Mouse (Mus musculus) hindbrain, embryonic 12.5 days (tissue): ENCODE measurements around the gene S100a6. TPM values are rescaled to one million over a fixed set of nuclear protein-coding genes. Genes with fewer than 3 reads are reported as not detected.

Experiments used
- ATAC-seq: fragments of 200-750 bp; cut with Nextera tagmentation; 2 replicates; pipeline ENCODE4 v1.8.0; 2017; ENCODE audit warnings: moderate TSS enrichment; ENCODE audit not compliant: low FRiP score
- H3K27ac ChIP-seq: fragments of 300-500 bp; sonication (generic); 2 replicates; pipeline ENCODE4 v1.5.1; 2016; ENCODE audit warnings: mild to moderate bottlenecking
- H3K27me3 ChIP-seq: fragments of 300-500 bp; sonication (generic); 2 replicates; pipeline ENCODE4 v1.6.1; 2016; ENCODE audit warnings: mild to moderate bottlenecking
- H3K36me3 ChIP-seq: fragments of 300-500 bp; sonication (generic); 2 replicates; pipeline ENCODE4 v1.6.1; 2016; ENCODE audit warnings: mild to moderate bottlenecking
- H3K4me1 ChIP-seq: fragments of 300-500 bp; sonication (generic); 2 replicates; pipeline ENCODE4 v1.6.1; 2016
- H3K4me2 ChIP-seq: fragments of 300-500 bp; sonication (generic); replicated peaks from 2 replicates; pipeline ENCODE4 v1.6.1; 2016; ENCODE audit warnings: mild to moderate bottlenecking
- H3K4me3 ChIP-seq: fragments of 300-500 bp; sonication (generic); 2 replicates; pipeline ENCODE4 v1.5.1; 2016; ENCODE audit warnings: mild to moderate bottlenecking
- H3K9ac ChIP-seq: fragments of 300-500 bp; sonication (generic); 2 replicates; pipeline ENCODE4 v1.6.1; 2016; ENCODE audit warnings: mild to moderate bottlenecking, moderate library complexity
- H3K9me3 ChIP-seq: fragments of 300-500 bp; sonication (generic); replicated peaks from 2 replicates; pipeline ENCODE4 v1.6.1; 2016; ENCODE audit warnings: mild to moderate bottlenecking
- WGBS: fragments of 180-500 bp; shearing (Covaris S2); methylation state at CpG from one replicate; pipeline ENCODE4 v1.1.7; 2016; 5-methylcytosine and 5-hydroxymethylcytosine counted together
- polyA plus RNA-seq: library from polyadenylated mRNA; unstranded; fragments of >200 nt; fragmentation: Nextera tagmentation; extraction: Ambion mirVana; gene quantifications from 2 replicates; pipeline ENCODE4 v1.2.1, GENCODE M21; 2016

The S100a6 gene
- 28.5 and 30.3 TPM in 2 replicates for polyA plus RNA-seq

DNA sequence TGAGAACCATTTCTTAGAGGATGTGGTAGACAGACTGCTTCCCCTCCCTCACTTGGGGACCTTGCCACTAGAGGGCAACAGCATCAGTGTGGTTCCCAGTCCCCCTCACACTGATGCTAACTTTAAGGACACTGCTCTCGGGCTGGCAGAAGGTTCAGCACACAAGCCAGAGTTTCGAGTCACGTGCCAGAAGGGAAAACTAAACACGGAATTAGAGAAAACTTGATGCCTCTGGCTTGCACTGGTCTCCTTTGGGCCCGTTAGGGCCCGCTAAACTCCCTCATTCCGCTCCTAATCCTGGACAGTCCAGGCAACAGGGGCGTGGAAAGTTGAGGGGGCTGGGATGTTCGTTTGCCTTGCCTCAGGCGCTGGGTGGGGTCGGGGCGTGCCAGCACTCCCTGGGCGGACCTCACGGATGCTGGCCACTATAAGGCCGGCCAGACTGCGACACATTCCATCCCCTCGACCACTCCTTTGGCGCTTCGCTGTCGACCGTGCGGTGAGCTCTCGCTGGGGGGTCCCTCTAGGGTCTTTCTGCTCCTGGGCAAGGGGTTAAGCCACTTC, at the start of gene S100a6:
Gene S100a6, plus strand, starts transcription at position 155 of the 564 bp plus-strand sequence.
- Histone ChIP-seq H3K9me3 (no peaks in the 10 kb centered on the region), H3K9ac (no peak within 1 kb of the TSS), H3K4me2 (peak within 1 kb of the TSS; percentile 66), H3K27ac (no peak within 1 kb of the TSS), H3K36me3 (no peaks in the 10 kb centered on the region), H3K4me1 (peaks cover 7% of the 10 kb centered on the region), H3K4me3 (peak within 1 kb of the TSS; percentile 29), H3K27me3 (0 out of 2 replicates have a peak, but pooled peaks cover 9% of the 10 kb centered on the region)
- peak; percentile 75 for ATAC-seq
- under 1% methylated on average over 23 of the region's 23 CpGs for WGBS

DNA sequence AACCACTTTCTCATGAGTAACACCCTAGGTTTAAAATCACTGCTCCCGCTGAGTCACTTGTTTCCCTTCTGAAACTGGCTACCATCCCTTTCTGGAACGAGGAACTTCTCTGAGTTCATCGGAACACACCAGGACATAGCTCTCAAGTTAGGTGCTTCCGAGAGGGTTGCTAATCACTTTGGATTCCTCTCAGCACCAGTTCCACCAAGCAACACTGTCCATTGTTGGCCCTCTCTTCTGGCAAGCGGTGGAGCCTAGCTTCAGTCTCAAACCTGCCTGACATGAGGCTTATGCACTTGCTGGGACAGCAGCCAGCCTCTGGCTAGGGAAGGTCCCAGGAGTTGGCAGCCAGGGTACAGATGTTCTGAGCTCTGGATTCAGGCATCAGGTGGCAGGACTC, 38.0 kb upstream of the S100a6 start:
- H3K4me1 ChIP-seq: no peaks in the 10 kb centered on the region
- no peak overlapping the region for H3K27ac ChIP-seq
- no peak overlapping the region for H3K9ac ChIP-seq
- H3K36me3 ChIP-seq: no peaks in the 10 kb centered on the region
- no peaks in the 10 kb centered on the region for H3K9me3 ChIP-seq
- H3K4me2 ChIP-seq: no peak overlapping the region
- ATAC-seq: no peak
- H3K27me3 ChIP-seq: no peaks in the 10 kb centered on the region
- H3K4me3 ChIP-seq: no peak overlapping the region
- 85% methylated on average over 5 of the region's 5 CpGs for WGBS

DNA sequence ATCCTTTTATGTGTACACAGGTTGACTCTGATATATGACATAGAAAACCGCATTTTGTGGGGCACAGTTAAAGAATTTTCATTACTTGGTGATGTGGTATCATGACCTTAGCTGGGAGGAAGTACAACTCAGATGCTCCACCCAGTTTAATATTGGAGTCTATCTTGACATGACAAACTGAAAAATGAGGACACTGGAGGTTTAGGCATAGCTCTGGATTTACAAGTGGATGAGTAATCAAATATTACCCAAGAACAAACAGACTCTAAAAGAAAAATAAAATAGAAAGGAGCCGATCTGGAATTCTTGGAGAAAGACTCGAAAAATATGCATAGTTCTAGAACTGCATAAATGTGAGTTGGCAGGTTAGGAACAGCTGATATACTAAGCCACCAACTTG, 37.4 kb upstream of the S100a6 start:
- WGBS: 83% methylated on average over 3 of the region's 3 CpGs
- Histone ChIP-seq H3K4me1 (no peaks in the 10 kb centered on the region), H3K27ac (no peak overlapping the region), H3K36me3 (no peaks in the 10 kb centered on the region), H3K4me3 (no peak overlapping the region), H3K27me3 (no peaks in the 10 kb centered on the region), H3K9me3 (no peaks in the 10 kb centered on the region), H3K4me2 (no peak overlapping the region), H3K9ac (no peak overlapping the region)
- ATAC-seq: no peak

DNA sequence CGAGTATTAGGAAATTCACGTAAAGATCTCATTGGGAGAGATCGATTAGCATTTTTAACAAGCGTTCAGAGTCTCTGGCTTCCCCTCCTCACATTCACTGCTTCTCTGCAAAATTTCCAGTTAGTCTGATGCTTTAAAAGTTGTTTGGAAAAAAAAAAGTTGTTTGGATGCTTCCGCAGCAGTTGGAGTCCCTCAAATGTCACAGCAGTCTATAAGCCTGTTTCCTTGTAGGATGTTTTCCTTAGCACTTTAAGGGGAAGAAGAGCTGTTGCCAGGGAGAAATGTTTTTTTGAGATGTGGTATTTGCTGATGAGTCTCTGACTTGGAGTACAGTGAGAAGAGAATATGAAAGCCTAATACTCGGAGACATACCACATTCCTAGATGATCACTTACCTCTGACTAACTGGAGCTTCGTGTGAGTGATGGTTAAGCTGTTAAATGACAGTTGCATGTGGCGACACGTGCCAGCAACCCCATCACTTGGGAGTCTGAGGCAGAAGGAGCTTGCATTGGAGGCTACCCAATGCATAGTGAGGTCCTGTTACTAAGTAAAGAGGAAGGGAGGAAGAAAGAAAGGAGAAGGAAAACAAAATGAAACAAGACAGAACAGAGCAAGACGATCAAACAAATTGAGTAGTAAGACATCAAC, 36.2 kb upstream of the S100a6 start:
- no peaks in the 10 kb centered on the region for H3K36me3 ChIP-seq
- no peak overlapping the region for H3K9ac ChIP-seq
- H3K4me3 ChIP-seq: no peak overlapping the region
- ATAC-seq: no peak
- H3K4me1 ChIP-seq: no peaks in the 10 kb centered on the region
- no peak overlapping the region for H3K27ac ChIP-seq
- no peak overlapping the region for H3K4me2 ChIP-seq
- no peaks in the 10 kb centered on the region for H3K27me3 ChIP-seq
- 74% methylated on average over 10 of the region's 10 CpGs for WGBS
- no peaks in the 10 kb centered on the region for H3K9me3 ChIP-seq

DNA sequence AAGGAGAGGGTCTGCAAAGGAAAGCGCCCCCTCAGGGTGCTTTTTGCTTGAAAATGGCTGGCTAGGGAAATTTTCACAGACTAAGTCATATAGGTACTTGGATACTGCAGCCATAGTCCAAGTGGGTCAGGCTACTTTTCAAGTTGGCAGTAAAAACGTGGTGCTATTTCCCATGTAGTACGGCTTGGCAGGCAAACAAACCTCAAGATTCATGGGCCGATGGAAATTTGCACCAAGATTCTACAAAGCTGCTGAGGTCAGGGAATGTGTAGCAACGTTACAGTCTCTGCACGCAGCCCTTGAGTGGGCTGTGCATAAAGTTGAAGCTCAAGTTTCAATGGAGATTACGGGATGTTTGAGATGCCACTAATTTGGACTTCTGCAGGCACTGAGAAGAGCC, 33.2 kb upstream of the S100a6 start:
- H3K9ac ChIP-seq: no peak overlapping the region
- H3K27me3 ChIP-seq: no peaks in the 10 kb centered on the region
- no peaks in the 10 kb centered on the region for H3K4me1 ChIP-seq
- no peak overlapping the region for H3K4me2 ChIP-seq
- H3K9me3 ChIP-seq: no peaks in the 10 kb centered on the region
- H3K27ac ChIP-seq: no peak overlapping the region
- ATAC-seq: no peak
- WGBS: 82% methylated on average over 7 of the region's 7 CpGs
- no peaks in the 10 kb centered on the region for H3K36me3 ChIP-seq
- H3K4me3 ChIP-seq: no peak overlapping the region

DNA sequence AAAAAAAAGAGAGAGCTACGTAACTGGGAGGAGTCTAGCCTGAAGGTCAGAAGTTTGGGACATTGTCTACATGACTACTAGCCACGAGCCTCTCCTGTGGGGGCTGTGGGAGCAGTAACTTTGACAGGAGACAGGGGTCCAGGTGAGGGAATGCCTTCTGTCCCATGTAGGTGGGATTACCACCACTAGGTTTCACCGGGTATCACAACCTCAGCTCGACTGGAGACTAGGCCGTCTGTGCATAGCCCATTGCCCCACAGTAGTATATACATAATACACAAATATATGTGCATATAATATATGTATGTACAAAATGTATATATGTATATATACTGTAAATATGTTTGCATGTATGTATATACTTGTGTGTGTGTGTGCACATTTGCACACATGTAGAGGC, 31.5 kb upstream of the S100a6 start:
- Histone ChIP-seq H3K27me3 (no peaks in the 10 kb centered on the region), H3K4me3 (no peak overlapping the region), H3K4me1 (no peaks in the 10 kb centered on the region), H3K36me3 (no peaks in the 10 kb centered on the region), H3K9ac (no peak overlapping the region), H3K4me2 (no peak overlapping the region), H3K27ac (no peak overlapping the region), H3K9me3 (no peaks in the 10 kb centered on the region)
- WGBS: over 99% methylated on average over 5 of the region's 5 CpGs
- ATAC-seq: no peak

DNA sequence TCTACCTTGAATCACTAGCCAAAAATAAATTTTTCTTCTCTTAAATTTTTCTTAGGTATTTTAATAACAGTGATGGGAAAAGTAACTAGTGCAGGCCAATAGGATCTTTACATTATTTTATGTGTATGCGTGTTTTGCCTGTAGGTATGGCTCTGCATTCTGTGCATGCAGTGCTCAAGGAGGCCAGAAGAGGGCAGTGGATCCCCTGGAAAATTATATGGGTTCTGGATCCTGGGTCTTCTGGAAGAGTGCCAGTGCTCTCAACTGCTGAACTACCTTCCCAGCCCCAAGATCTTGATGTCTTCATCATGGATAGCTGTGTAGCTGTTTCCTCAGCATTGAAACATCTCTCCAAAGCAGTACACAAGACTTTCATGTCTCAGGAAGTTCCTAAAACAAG, 30.5 kb upstream of the S100a6 start:
- H3K4me1 ChIP-seq: no peaks in the 10 kb centered on the region
- WGBS: 92% methylated on average over 1 of the region's 1 CpGs
- no peak for ATAC-seq
- no peak overlapping the region for H3K4me3 ChIP-seq
- no peak overlapping the region for H3K4me2 ChIP-seq
- H3K27ac ChIP-seq: no peak overlapping the region
- no peaks in the 10 kb centered on the region for H3K9me3 ChIP-seq
- no peaks in the 10 kb centered on the region for H3K27me3 ChIP-seq
- H3K36me3 ChIP-seq: no peaks in the 10 kb centered on the region
- no peak overlapping the region for H3K9ac ChIP-seq

DNA sequence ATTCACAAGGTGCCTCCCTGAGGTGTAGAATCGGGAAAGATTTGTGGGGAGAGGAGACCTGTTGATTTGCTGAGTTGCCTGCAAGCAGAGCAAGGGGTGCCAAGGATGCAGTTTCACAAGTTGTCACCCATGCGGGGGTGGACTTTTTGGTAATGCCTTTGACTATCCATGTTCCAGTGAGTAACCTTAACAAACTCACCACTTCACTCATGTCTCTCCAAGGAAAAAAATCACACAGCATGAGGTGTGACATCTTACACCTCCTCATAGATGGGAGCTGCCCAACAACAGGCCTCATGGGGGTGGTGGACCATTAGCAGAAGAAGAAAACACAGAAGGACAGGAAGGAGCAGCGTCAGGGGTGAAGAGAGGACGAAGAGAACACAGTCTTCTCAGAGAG, 30.1 kb upstream of the S100a6 start:
- no peak overlapping the region for H3K4me2 ChIP-seq
- no peaks in the 10 kb centered on the region for H3K9me3 ChIP-seq
- H3K36me3 ChIP-seq: no peaks in the 10 kb centered on the region
- no peak overlapping the region for H3K4me3 ChIP-seq
- 90% methylated on average over 4 of the region's 4 CpGs for WGBS
- H3K4me1 ChIP-seq: no peaks in the 10 kb centered on the region
- H3K9ac ChIP-seq: no peak overlapping the region
- H3K27ac ChIP-seq: no peak overlapping the region
- H3K27me3 ChIP-seq: no peaks in the 10 kb centered on the region
- ATAC-seq: no peak

DNA sequence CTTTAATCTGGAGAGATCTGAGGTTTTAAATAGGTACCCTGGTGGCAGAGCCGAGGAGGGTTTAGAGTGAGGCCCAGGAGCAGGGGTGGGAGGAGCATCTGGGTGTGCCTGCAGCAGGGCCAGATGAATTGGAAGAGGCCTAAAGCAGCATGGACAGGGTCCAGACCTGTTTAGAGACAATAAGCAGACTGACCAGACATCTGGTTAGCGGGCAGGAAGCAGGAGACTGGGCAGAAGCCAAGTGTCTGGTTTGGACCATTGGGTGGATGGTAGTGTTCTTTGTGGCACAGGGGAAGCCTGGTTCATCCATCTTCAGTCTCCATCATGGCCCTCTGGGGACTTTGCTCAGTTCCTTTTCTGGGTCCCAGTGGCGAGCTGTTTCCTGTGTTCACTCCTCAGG, 28.8 kb upstream of the S100a6 start:
- 52% methylated on average over 3 of the region's 3 CpGs for WGBS
- Histone ChIP-seq H3K9me3 (no peaks in the 10 kb centered on the region), H3K9ac (no peak overlapping the region), H3K27me3 (no peaks in the 10 kb centered on the region), H3K4me3 (no peak overlapping the region), H3K36me3 (no peaks in the 10 kb centered on the region), H3K27ac (no peak overlapping the region), H3K4me1 (no peaks in the 10 kb centered on the region), H3K4me2 (no peak overlapping the region)
- no peak for ATAC-seq

DNA sequence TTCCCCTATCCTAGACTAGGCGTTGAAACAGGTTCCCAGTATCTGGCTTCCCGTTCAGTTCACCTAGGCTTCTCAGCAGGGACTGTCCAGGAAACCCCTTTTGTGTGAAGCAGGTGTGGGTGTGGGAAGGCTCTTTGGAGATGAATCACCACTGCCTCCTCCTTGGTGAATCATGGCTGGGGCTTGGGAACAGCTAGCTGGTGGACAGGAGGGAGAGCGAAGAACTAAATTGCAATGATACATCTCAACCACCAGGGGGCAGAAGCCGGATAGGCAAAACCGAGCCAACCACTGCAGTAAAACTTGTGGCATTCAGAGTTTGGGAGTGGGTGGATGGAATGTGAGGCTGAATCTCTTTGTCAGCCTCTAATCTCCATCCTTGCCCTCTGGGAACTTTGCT, 27.1 kb upstream of the S100a6 start:
- H3K4me1 ChIP-seq: no peaks in the 10 kb centered on the region
- no peaks in the 10 kb centered on the region for H3K9me3 ChIP-seq
- H3K27ac ChIP-seq: no peak overlapping the region
- H3K36me3 ChIP-seq: no peaks in the 10 kb centered on the region
- no peak for ATAC-seq
- H3K4me2 ChIP-seq: no peak overlapping the region
- WGBS: 31% methylated on average over 5 of the region's 5 CpGs
- no peak overlapping the region for H3K4me3 ChIP-seq
- no peaks in the 10 kb centered on the region for H3K27me3 ChIP-seq
- H3K9ac ChIP-seq: no peak overlapping the region

DNA sequence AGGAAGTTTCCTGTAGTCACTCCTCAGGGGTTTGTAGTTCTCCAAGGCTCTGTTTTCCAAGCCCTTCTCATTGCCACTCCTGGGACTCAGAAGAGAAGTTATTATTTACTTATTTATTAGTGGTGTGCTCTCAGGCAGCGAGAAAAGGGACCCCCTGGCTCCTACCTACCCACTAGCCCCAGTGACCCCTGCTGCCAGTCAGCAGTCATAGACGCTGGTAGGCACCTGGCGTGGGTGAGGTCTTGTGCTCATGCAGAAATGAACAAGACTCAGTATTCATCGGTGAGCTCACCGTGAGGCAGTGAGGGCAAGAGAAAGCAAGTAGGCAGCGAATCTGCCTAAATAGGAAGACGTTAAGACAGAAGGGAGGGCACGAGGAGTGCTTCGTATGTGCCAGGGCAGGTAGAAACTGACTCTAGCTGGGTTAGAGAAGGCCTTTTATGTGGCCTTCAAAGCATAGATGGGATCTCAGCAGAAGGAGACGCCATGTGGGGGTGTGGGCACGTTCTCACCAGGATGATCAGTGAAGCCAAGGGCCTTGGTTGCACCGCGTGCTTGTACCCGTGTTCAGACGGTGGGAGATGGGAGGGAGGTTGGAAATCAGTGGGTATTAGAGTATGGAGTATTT, 26.6 kb upstream of the S100a6 start:
- WGBS: 88% methylated on average over 15 of the region's 15 CpGs
- Histone ChIP-seq H3K4me2 (no peak overlapping the region), H3K36me3 (no peaks in the 10 kb centered on the region)

DNA sequence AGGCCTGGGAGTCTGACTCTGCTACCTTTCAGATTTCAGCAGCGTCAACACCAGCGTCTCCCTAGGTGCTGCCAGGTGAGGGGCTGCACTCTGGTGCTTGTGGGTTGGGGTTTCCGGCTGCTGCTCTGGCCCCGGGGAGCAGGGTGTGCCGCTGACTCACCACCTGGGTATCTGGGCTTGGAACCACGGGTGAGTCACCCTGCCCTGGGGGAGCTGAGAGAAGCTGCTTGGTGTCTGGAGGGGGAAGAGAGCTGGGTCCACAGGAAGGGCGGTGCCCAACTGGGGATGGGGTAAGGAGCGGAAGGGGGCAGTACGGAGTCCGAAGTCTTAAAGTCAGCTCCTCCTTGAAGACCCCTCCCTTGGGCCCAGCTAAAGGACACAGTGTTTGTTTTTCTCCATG, 25.8 kb upstream of the S100a6 start:
- no peak overlapping the region for H3K27ac ChIP-seq
- WGBS: 67% methylated on average over 10 of the region's 10 CpGs

More for the DNA sequence above, 26.6 kb upstream of the S100a6 start:
- H3K9ac ChIP-seq: no peak overlapping the region
- H3K27ac ChIP-seq: no peak overlapping the region
- H3K27me3 ChIP-seq: no peaks in the 10 kb centered on the region
- H3K4me1 ChIP-seq: no peaks in the 10 kb centered on the region
- no peak for ATAC-seq
- H3K4me3 ChIP-seq: no peak overlapping the region
- H3K9me3 ChIP-seq: no peaks in the 10 kb centered on the region

More for the DNA sequence above, 25.8 kb upstream of the S100a6 start:
- no peaks in the 10 kb centered on the region for H3K36me3 ChIP-seq
- no peak overlapping the region for H3K9ac ChIP-seq
- H3K4me1 ChIP-seq: no peaks in the 10 kb centered on the region
- H3K9me3 ChIP-seq: no peaks in the 10 kb centered on the region
- H3K27me3 ChIP-seq: no peaks in the 10 kb centered on the region
- no peak overlapping the region for H3K4me3 ChIP-seq
- ATAC-seq: no peak
- H3K4me2 ChIP-seq: no peak overlapping the region
